Mouse (Mus musculus) testis, adult 10 weeks (tissue): ENCODE results near the gene Olfr1133. TPM values are rescaled to one million over a fixed set of nuclear protein-coding genes. Genes with fewer than 3 reads are reported as not detected.

Source experiments
- polyA plus RNA-seq: library from polyadenylated mRNA; stranded (reverse); fragments of 350-450 nt; fragmentation: Illumina TruSeq; extraction: RNeasy Lipid Tissue Mini Kit (QIAGEN cat#74804); gene quantifications from one replicate; pipeline ENCODE4 v1.2.3, GENCODE M21; 2014; ENCODE audit warnings: low read depth, low replicate concordance

The Olfr1133 gene
- polyA plus RNA-seq, result not detected

GRCm38 (mm10) chr2:87647274-87647673, at the start of gene Olfr1133:
TSS of gene Olfr1133 (minus strand) at chr2:87647374.

GRCm38 (mm10) chr2:87693847-87694246, 46.7 kb upstream of the Olfr1133 start, which contains the start of gene Olfr1136:
TSS of gene Olfr1136 (minus strand) at chr2:87693947.

GRCm38 (mm10) chr2:87673564-87673963, 26.4 kb upstream of the Olfr1133 start, which contains the start of gene Olfr1135:
TSS of gene Olfr1135 (minus strand) at chr2:87673664.

GRCm38 (mm10) chr2:87658360-87658759, 11.2 kb upstream of the Olfr1133 start, which contains the start of gene Olfr1134:
TSS of gene Olfr1134 (minus strand) at chr2:87658460.

GRCm38 (mm10) chr2:87637435-87637834, 9.7 kb downstream of the Olfr1133 start, which contains the start of gene Olfr1132:
TSS of gene Olfr1132 (minus strand) at chr2:87637535.

GRCm38 (mm10) chr2:87626804-87627203, 20.4 kb downstream of the Olfr1133 start, which contains the start of gene Olfr1131:
TSS of gene Olfr1131 (plus strand) at chr2:87627104.

GRCm38 (mm10) chr2:87605912-87606311, 41.3 kb downstream of the Olfr1133 start, which contains the start of gene Olfr1130:
TSS of gene Olfr1130 (plus strand) at chr2:87606212.

Other genes starting within 250 kb of the Olfr1133 start
- gene Olfr1123, start 230.7 kb downstream of the Olfr1133 start, polyA plus RNA-seq, result not detected
- 0.24 TPM for gene Olfr1124, start 217.1 kb downstream of the Olfr1133 start, polyA plus RNA-seq
- not detected for gene Olfr1126, start 193.4 kb downstream of the Olfr1133 start, polyA plus RNA-seq
- 0.71 TPM for gene Pramel7, start 150.3 kb downstream of the Olfr1133 start, polyA plus RNA-seq
- not detected for gene Pramel6, start 140.8 kb downstream of the Olfr1133 start, polyA plus RNA-seq
- 0.39 TPM for gene Olfr153, start 115.6 kb downstream of the Olfr1133 start, polyA plus RNA-seq
- gene Olfr1128, start 101.8 kb downstream of the Olfr1133 start, polyA plus RNA-seq, result not detected
- not detected for gene Olfr1129, start 73.5 kb downstream of the Olfr1133 start, polyA plus RNA-seq
- gene Olfr1130, start 41.2 kb downstream of the Olfr1133 start, polyA plus RNA-seq, result not detected
- not detected for gene Olfr1131, start 20.3 kb downstream of the Olfr1133 start, polyA plus RNA-seq
- gene Olfr1132, start 9.8 kb downstream of the Olfr1133 start, polyA plus RNA-seq, result not detected
- gene Olfr1134, start 11.1 kb upstream of the Olfr1133 start, polyA plus RNA-seq, result not detected
- not detected for gene Olfr1135, start 26.3 kb upstream of the Olfr1133 start, polyA plus RNA-seq
- not detected for gene Olfr1136, start 46.6 kb upstream of the Olfr1133 start, polyA plus RNA-seq
- not detected for gene Olfr1137, start 65.8 kb upstream of the Olfr1133 start, polyA plus RNA-seq
- not detected for gene Olfr1138, start 92.6 kb upstream of the Olfr1133 start, polyA plus RNA-seq
- not detected for gene Olfr1140, start 96.4 kb upstream of the Olfr1133 start, polyA plus RNA-seq
- gene Olfr1141, start 106.6 kb upstream of the Olfr1133 start, polyA plus RNA-seq, result not detected
- gene Olfr152, start 132.1 kb upstream of the Olfr1133 start, polyA plus RNA-seq, result not detected
- not detected for gene Olfr1143, start 153.2 kb upstream of the Olfr1133 start, polyA plus RNA-seq
- gene Olfr1145, start 162.4 kb upstream of the Olfr1133 start, polyA plus RNA-seq, result not detected
- not detected for gene Olfr1148, start 183.2 kb upstream of the Olfr1133 start, polyA plus RNA-seq
- not detected for gene Olfr1150-ps1, start 196.6 kb upstream of the Olfr1133 start, polyA plus RNA-seq
- gene Olfr1151, start 208.5 kb upstream of the Olfr1133 start, polyA plus RNA-seq, result not detected
- 0.06 TPM for gene Olfr1152, start 219.1 kb upstream of the Olfr1133 start, polyA plus RNA-seq
- gene Olfr1153, start 247.6 kb upstream of the Olfr1133 start, polyA plus RNA-seq, result 0.15 TPM